Mouse (Mus musculus) C2C12 (cell line): ENCODE results near the gene Cd79a.

Experiments used
- CEBPB ChIP-seq: IDR thresholded peaks from one replicate; pipeline ENCODE4 v1.6.1; 2011; ENCODE audit warnings: low read depth, mild to moderate bottlenecking, control low read depth, moderate library complexity
- CTCF ChIP-seq: IDR thresholded peaks from one replicate; pipeline ENCODE4 v1.5.1; 2011; ENCODE audit not compliant: control insufficient read depth, insufficient read depth, insufficient read length
- FOSL1 ChIP-seq: IDR thresholded peaks from one replicate; pipeline ENCODE4 v1.8.0; 2011; ENCODE audit warnings: mild to moderate bottlenecking, low read length; ENCODE audit not compliant: poor library complexity, insufficient read depth, severe bottlenecking
- MAX ChIP-seq: IDR thresholded peaks from one replicate; pipeline ENCODE4 v1.6.1; 2011; ENCODE audit warnings: mild to moderate bottlenecking, control low read depth
- MYOD1 ChIP-seq: IDR thresholded peaks from one replicate; pipeline ENCODE4 v1.6.1; 2011; ENCODE audit warnings: low read depth; ENCODE audit not compliant: control insufficient read depth, insufficient read length

DNA sequence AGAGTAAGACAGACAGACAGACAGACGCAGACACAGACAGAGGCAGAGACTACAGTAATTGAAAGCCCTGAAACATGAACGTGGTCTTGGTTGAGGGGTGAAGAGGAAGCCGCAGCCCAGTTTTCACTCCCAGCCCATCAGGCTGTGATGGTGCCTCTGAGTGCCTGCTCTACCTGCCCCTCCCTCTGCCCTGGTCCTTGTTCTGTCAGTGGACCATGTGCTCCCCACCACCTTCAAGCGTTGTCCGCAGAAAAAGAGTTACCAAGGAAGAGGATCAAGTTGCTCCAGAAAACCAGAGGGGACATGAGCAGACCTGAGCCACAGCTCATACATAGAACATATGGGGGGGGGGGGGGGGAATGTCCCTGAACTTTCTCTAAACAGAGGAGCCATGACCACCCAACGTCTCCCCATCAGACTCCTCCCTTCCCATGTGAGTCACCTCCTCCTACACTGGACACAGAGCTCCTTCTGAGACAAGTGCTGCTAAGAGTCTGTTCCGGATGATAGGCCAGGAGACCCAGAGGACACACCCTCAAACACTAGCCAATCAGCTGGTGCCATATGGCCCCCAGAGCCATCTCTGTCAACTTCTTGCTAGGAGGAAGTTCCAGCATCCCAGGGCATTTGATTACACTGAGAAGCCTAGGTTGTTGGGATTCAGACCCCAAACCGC is 44.5 kb upstream of the Cd79a start:
- TF ChIP-seq CEBPB (no peak), CTCF (no peak), MYOD1 (no peak), MAX (no peak), FOSL1 (no peak)
